Mouse (Mus musculus) cerebellum, postnatal 14 days (tissue): ENCODE measurements around the gene C1qtnf7.
A peak's percentile ranks its signal among the peaks of the same experiment; 100 is the strongest.

ENCODE experiments used
- DNase-seq, 2 experiments: peaks; one replicate each; pipeline ENCODE4 v3.0.0; 2021; ENCODE audit warnings: mixed read lengths in 2 of 2

C1qtnf7 gene

GRCm38 (mm10) chr5:43621575-43622299, 106.4 kb downstream of the C1qtnf7 start:
- DNase-seq = peak in 1 of 2 experiments; percentile 12

DNA sequence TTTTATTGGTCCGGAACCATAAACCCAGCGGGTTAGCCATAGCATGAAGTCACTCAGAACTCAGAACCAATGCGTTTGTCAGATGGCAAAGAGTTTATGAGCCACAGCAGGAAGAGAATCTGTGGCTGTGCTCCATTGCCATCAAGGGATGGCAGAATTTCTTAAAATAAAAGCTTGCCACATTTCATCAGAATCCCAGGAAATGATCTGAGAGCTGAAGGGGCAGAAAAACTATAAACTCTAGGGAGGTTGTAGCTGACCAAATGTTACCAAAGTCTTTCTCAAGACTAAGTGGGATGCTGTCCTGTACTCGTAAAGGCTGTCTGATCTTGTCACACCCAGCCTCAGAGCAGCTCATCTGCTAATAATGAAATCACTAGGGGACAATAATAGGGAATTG, 110.1 kb downstream of the C1qtnf7 start:
- DNase-seq = no peak

GRCm38 (mm10) chr5:43634071-43634601, 118.8 kb downstream of the C1qtnf7 start:
- DNase-seq = no peak

DNA sequence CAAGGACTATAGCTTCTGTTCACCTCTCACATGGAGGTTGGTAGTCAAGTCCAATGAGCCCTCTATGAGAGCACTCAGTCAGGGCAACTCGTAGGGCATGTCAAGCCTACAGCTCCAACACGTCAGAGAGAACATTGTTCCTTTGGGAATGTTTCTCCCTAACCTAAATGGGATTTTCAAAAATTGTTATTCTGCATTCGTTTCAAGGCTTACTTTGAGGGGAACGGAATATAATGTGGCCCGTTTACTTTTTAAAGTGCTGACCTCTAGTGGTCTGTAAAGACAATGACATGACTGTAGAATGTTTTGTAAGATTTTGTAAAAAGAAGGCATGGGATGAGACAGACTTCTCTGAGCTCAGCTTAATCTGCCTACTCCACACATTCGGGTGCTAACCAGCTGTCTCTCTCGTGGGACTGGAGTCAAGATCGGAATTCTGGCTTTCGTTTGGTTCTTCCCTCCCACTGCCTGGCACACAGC, 119.3 kb downstream of the C1qtnf7 start:
- DNase-seq = peak in 1 of 2 experiments; percentile 25

DNA sequence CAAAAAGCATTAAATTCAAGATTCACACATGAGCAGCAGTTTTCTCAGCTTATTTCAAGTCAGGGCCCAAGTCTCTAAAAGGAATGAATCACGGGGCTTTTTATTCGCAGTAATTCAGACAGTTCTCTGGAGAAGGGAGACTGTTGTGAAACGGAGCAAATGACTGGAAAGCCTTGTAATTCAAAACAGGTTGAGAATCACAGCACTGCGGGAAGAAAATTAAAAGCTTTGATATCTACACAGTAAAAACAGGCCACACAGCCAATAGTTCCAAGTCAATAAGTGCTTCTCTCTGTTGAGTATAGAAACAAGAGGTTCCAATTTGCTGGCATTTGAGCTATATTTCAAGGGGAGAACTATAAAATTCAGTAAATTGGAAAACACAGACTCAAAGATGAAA, 129.7 kb downstream of the C1qtnf7 start:
- DNase-seq = no peak

- peak; percentile 28 to 48 for DNase-seq
These were observed 131.9 kb downstream of the C1qtnf7 start for GRCm38 (mm10) chr5:43647098-43647774.

DNA sequence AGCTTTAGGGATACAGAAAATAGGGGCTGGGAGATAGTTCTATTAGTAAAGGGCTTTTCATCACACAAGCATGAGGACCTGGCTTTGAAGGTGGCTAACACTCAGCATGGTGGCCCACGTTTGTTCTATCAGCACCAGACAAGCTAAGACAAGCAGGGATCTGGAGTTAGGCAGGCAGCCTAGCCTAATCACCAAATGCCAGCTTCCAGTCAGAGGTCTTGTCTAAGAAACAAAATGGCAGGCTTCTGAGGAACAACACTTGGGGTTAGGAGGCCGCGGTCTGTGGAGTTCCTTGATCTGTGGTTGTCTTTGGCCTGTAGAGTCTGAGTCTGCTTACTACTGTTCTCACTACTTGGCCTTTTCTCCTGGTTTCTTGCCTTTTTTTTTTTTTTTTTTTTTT, 146.2 kb downstream of the C1qtnf7 start:
- DNase-seq = no peak

DNA sequence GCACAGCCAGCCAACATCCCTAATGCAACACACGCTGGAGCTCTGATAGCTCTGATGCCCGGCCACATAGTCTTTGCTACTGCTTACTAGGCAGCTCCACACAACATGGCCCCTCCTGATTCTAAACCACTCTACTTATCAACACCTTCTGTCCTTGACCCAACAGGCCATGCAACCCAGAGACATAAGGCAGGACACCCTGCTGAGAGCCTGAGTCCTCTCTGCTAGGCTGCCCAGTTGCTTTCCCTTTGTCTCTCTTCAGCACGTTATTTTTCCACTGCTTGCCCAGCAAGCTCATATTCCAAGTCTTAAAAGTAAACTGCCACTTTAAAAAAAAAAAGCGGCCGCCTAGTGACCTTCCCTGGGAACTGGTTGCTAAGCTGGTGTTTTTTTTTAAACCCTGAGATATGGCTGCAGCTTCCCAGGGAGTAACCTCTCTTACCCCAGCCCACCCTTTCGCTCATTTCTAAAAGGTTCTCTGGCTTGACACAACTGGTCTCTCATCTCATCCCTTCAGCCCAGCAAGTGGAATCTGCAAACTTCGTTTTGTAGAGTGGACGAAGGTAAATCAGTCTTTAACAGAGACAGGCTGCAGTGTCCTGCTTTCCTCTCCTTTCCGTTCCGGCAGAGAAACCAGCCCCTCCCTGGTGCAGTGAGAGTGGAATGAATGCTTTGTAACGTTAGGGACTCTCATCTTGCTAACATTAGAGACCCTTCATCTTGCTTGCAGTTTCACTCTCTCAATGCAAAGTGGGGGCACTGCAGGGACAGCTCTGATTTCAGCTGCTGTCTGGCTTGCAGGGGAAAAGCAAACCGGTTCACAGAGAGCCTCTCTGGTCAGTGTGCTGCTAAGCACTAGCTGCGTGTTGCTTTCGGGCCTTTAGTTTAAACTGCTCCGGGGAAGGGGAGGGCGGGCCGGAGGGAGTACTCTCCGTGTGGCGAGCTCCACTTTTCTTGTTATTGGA, 146.9 kb downstream of the C1qtnf7 start, which contains the start of gene Cc2d2a:
TSS of gene Cc2d2a (plus strand) at position 350 of the 965 bp plus-strand sequence.
- DNase-seq = peak; percentile 54 to 55

DNA sequence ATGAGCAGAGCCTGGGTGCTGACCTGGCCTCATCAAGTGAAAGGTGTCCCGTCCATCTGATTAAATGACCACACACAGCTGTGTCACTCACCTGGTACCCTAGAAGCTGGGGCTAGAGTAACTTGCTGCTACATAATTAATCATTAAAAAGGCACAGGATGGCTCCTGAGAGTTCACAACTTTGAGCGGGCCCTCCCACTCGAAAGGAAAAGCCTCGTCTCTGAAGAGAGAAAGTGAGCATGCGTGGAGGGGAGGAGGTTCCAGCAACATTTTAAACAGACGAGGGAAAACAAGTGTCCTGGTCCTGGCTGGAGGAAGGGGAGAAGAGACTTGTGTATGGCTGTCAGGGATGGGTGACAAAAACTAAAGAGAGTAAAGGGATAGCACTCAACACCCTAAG, 148.2 kb downstream of the C1qtnf7 start:
- no peak for DNase-seq

GRCm38 (mm10) chr5:43665144-43665543, 149.8 kb downstream of the C1qtnf7 start:
- DNase-seq = peak; percentile 19 to 29
